Comparison of ENCODE assay signal across 9 mouse cellular contexts in genomic region chr3:107612902-107613525, GRCm38 (mm10). TPM values are rescaled to one million over a fixed set of nuclear protein-coding genes. Genes with fewer than 3 reads are reported as not detected.
DNase-seq lines count a peak whose midpoint lies in the region; ATAC-seq and TF ChIP-seq lines count a peak whose summit lies in the region.
"Had no signal": no experiment of that assay in that cellular context is flagged by ENCODE, and none has a peak within 500 bp of the region (broad histone marks: within the 10 kb centered on the region; RNA-seq: fewer than 3 reads in every experiment).

No protein-coding gene starts in this region.

- peak; percentile 56; the same call in 1 of the 2 replicates for ATAC-seq in embryonic facial prominence, embryonic 14.5 days (ENCODE audit: low read depth)

- WGBS in embryonic facial prominence, embryonic 14.5 days: 91% methylated on average over 11 of the region's 11 CpGs
- WGBS in lung, adult 2 months: 93% methylated on average over 11 of the region's 11 CpGs

- H3K27ac ChIP-seq in embryonic facial prominence, embryonic 14.5 days (replicated peaks; ENCODE audit: low read depth, low read length): no peak overlapping the region

- intact Hi-C loops in heart, postnatal 14 days (cut with DNase I): loop anchor here (5.0 kb wide), 1 partner anchor 56 kb away; the partner anchor contains the start of gene Ubl4b

- TF ChIP-seq POLR2A in lung, adult 2 months (IDR thresholded peaks at IDR 0.05; ENCODE audit: borderline replicate concordance, extremely low read depth, low read depth, low read length): no peak

- no peaks in the 10 kb centered on the region for H3K27me3 ChIP-seq in embryonic facial prominence, embryonic 14.5 days (replicated peaks; ENCODE audit: control insufficient read depth, insufficient read depth, low read length)

- H3K9ac ChIP-seq in embryonic facial prominence, embryonic 14.5 days (ENCODE audit: low read depth, low read length): no peak overlapping the region

- peak; percentile 94 for TF ChIP-seq CTCF in lung, adult 2 months (IDR thresholded peaks at IDR 0.05; ENCODE audit: insufficient read depth, low read length)

- H3K4me2 ChIP-seq in embryonic facial prominence, embryonic 14.5 days (ENCODE audit: low read depth, low read length): no peak overlapping the region

- DNase-seq in ES-CJ7 (ENCODE audit: low read depth, low spot score): peak; percentile 61
- DNase-seq in adrenal gland, postnatal 36 days: peak; percentile 65 to 77
- DNase-seq in embryonic facial prominence, embryonic 14.5 days (ENCODE audit: low spot score): peak; percentile 29
- peak; percentile 71 to 79 for DNase-seq in heart, postnatal 14 days
- peak; percentile 66 for DNase-seq in layer of hippocampus, adult 11-12 months (ENCODE audit: low spot score)
- DNase-seq in lung, adult 2 months: peak; percentile 54
- DNase-seq in ovary, postnatal 14 days (ENCODE audit: low spot score): peak; percentile 62
- peak; percentile 42 for DNase-seq in yolk sac, embryonic 10.5 days (ENCODE audit: low spot score)

- no peaks in the 10 kb centered on the region for H3K9me3 ChIP-seq in embryonic facial prominence, embryonic 14.5 days (ENCODE audit: control insufficient read depth, low read length)

- H3K36me3 ChIP-seq in embryonic facial prominence, embryonic 14.5 days (ENCODE audit: control insufficient read depth, insufficient read depth, low read length): peaks cover 75% of the 10 kb centered on the region

- no peaks in the 10 kb centered on the region for H3K4me1 ChIP-seq in embryonic facial prominence, embryonic 14.5 days (ENCODE audit: control insufficient read depth, insufficient read depth, low read length)
- no peaks in the 10 kb centered on the region for H3K4me1 ChIP-seq in lung, adult 2 months (ENCODE audit: control insufficient read depth, insufficient read depth, low read length)

- H3K4me3 ChIP-seq in embryonic facial prominence, embryonic 14.5 days (ENCODE audit: low read depth, low read length): no peak overlapping the region
- no peak overlapping the region for H3K4me3 ChIP-seq in lung, adult 2 months (replicated peaks; ENCODE audit: extremely low read depth, low read depth, low read length)

RNA-seq across cellular contexts. Expression of gene Gm10961, which starts 18.1 kb away (rescaled TPM):
- total RNA-seq in adrenal gland, postnatal 36 days (2021): not detected
- not detected in 2 replicates for polyA plus RNA-seq in embryonic facial prominence, embryonic 14.5 days (2014; fragmentation: Nextera tagmentation; extraction: Ambion mirVana)
- total RNA-seq in heart, postnatal 14 days (2021): not detected
- polyA plus RNA-seq in lung, adult 2 months (2012; rRNA removed): not detected in 2 replicates
- total RNA-seq: gastrocnemius, postnatal 4 days had no signal

RNA-seq across cellular contexts. Expression of gene Alx3, which starts 18.2 kb away (rescaled TPM):
- not detected for total RNA-seq in adrenal gland, postnatal 36 days (2021)
- polyA plus RNA-seq in embryonic facial prominence, embryonic 14.5 days (2014; fragmentation: Nextera tagmentation; extraction: Ambion mirVana): 9.2 and 13.5 TPM in 2 replicates
- total RNA-seq in heart, postnatal 14 days (2021): not detected
- not detected in 2 replicates for polyA plus RNA-seq in lung, adult 2 months (2012; rRNA removed)
- total RNA-seq: gastrocnemius, postnatal 4 days had no signal

RNA-seq across cellular contexts. Expression of gene Strip1, which starts 18.5 kb away (rescaled TPM):
- total RNA-seq in adrenal gland, postnatal 36 days (2021): 10 to 100 TPM; 31.1 to 33.5 TPM
- 53.7 and 59.7 TPM in 2 replicates for polyA plus RNA-seq in embryonic facial prominence, embryonic 14.5 days (2014; fragmentation: Nextera tagmentation; extraction: Ambion mirVana)
- total RNA-seq in heart, postnatal 14 days (2021): 10 to 100 TPM; 21.4 to 26.2 TPM
- 35.3 and 43.6 TPM in 2 replicates for polyA plus RNA-seq in lung, adult 2 months (2012; rRNA removed)

RNA-seq across cellular contexts. Expression of gene Ubl4b, which starts 58.1 kb away (rescaled TPM):
- not detected for total RNA-seq in adrenal gland, postnatal 36 days (2021)
- polyA plus RNA-seq in embryonic facial prominence, embryonic 14.5 days (2014; fragmentation: Nextera tagmentation; extraction: Ambion mirVana): not detected in 2 replicates
- total RNA-seq in heart, postnatal 14 days (2021): not detected
- not detected in 2 replicates for polyA plus RNA-seq in lung, adult 2 months (2012; rRNA removed)
- total RNA-seq: gastrocnemius, postnatal 4 days had no signal
